Mouse (Mus musculus): ENCODE measurements around the gene Ccdc71.

Gene Ccdc71

DNA sequence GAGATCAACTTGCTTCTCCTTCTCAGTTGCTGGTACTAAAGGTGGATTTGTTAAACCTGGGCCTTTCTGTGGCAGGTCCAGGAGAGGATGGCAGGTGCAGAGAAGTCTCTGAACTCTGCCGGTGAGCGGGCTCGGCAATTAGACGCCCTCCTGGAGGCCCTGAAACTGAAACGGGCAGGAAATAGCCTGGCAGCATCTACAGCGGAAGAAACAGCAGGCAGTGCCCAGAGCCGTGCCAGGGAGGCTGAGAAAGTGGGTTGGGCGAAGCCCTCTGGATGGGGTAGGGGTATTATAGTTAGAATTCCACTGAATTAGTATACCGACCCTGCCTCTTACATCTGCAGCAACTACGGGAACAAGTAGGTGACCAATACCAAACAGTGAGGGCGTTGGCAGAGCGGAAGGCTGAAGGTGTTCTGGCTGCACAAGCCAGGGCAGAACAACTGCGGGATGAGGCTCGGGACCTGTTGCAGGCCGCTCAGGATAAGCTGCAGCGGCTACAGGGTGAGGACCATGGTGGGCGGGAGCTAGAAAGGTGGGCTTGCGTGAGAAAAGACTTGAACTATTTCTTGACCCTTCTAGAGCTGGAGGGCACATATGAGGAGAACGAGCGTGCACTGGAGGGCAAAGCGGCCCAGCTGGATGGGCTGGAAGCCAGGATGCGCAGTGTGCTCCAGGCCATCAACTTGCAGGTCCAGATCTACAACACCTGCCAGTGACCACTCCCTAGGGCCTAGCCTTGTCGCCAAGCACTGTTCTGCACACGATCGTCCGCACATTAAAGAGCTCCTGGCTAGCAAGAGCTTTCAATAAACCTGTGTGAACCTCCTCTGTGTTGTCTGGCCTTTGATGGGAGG is 29.6 kb downstream of the Ccdc71 start:
- in situ Hi-C loops (cut with MboI, MseI) = loop anchor here (5.0 kb wide), 1 partner anchor 43 kb away; no protein-coding TSS in a partner anchor

DNA sequence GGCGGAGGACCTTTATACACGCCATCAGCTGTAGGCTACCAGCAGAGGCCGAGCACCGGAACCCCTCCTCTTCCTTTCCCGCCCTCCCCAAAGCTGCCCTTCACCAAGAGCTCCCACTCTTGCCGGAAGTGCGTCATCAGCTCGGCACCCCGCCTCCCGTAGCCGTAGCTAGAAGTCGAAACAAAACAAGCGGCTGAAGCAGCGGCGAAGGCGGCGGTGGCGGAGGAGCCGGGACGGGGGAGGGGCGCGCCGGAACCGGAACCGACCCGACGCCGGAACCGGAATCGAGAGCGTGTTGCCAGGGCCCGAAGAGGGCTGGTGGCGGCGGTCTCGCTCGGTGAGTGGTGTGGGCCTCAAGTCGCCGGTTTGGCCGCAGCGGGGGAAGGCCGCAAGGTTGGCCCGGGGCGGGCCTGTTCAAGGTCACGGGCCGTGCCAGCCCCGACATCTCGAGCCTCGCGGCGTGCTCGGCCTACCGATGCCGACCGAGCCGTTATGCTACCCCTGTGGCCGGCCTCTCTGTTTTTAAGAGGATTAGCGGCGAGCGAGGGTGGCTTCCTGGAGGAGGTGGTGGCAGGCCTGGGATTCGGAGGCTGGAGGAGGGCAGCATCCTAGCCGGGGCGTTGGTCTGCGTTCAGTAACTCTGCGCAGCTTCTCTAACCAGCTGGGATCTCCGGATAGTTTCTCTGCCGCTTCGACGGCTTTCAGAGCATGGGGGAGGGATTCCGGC is 30.4 kb downstream of the Ccdc71 start, which contains the start of gene Usp19:
Gene Usp19, plus strand, starts transcription at position 44 of the 727 bp plus-strand sequence.
- in situ Hi-C loops (cut with MboI, MseI) = no loop called here

DNA sequence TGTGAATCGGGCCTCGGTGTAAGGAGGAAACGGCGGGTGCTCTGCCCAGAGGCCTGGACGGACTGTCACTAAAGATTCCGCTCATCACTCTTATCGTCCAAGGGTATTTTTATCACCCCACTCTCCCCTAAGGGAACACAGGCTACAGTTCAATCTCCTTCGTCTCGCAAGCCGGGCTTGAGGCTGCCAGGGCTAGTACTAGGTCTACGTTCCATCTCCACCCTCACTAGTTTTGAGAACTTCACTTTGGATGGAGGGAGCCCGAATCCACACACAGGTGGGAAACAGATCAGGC is 30.9 kb downstream of the Ccdc71 start:
- in situ Hi-C loops (cut with MboI, MseI) = no loop called here

DNA sequence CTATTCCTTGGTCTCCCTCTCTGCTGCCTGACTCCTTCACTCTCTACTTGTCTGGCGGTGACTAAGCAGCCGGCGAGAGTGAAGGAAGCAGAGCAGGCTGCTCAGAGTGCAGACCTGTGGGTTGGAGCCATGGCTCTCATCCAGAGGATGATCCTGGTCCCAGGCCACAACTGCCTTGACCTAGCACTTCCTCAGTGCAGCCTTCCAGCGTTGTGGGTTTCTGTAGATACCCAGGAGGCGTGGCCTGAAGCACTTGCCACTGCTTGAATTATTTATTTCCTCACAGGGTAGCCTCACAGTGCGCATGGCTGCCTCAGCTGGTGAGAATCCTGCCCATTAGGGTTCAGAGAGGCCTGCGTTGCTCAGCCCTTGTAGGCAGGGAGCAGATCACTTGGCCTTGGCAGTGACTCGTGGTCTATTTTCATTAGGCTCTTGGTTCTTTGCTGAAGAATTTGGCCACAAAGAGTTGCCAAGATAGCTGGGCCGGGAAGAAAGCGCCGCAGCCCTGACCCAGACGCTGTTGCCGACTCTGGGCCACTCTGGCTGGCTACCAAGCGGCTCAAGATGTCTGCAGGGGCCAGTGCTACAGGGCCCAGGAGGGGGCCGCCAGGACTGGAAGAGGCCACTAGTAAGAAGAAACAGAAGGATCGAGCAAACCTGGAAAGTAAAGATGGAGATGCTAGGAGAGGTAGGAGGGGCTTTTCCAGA is 31.9 kb downstream of the Ccdc71 start:
- in situ Hi-C loops (cut with MboI, MseI) = no loop called here

DNA sequence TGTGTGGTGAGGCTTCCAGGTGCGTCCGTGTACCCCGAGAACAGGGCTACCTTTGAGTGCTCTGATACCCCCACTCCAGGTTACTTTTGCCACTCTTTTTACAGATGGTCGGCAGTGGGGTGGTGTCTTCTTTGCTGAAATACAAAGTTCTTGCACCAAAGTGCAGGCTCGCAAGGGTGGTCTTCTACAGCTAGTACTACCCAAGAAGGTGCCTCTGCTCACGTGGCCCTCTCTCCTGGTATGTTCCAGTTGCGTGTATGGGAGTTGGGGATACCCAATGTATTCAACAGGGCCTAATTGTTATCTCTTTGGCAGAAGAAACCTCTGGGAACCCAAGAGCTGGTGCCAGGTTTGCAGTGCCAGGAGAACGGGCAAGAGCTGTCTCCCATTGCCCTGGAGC is 32.9 kb downstream of the Ccdc71 start:
- in situ Hi-C loops (cut with MboI, MseI) = no loop called here

DNA sequence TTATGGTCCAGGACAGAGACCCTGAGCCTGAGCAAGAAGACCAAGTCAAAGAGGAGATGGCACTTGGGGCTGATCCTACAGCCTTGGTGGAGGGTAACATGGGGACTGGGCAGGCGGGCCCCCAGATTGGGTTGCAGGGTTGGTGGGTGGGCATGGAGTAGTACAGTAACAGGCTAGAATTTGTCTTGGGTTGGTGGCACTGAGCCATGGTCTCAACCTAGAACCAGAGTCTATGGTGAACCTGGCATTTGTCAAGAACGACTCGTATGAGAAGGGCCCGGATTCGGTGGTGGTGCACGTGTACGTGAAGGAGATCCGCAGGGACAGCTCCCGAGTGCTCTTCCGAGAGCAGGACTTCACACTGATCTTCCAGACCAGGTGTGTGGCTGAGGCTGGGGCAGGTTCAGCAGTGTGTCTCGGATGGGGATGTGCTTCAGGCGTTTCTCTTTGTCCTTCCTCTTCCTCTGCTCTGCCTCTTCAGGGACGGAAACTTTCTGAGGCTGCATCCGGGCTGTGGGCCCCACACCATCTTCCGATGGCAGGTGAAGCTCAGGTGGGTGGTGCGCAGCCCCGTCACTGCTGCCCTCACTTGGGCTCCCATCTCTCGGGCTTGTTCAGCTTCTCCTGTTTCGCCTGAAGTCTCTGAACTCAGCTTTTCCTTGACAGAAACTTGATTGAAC is 34.0 kb downstream of the Ccdc71 start:
- in situ Hi-C loops (cut with MboI, MseI) = no loop called here

DNA sequence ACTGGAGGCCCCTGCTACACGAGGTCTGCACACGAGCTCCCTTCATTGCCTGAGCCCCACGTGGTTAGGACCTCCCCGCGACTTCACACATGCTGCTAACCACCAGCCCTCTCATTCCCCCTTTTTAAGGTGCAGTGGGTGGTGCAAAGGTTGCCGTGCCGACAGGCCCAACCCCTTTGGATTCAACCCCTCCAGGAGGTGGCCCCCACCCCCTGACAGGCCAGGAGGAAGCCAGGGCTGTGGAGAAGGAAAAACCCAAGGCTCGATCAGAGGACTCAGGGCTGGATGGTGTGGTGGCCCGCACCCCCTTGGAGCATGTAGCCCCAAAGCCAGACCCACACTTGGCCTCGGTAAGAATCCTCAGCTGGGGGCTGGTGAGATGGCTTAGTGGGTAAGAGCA is 34.6 kb downstream of the Ccdc71 start:
- in situ Hi-C loops (cut with MboI, MseI) = no loop called here

DNA sequence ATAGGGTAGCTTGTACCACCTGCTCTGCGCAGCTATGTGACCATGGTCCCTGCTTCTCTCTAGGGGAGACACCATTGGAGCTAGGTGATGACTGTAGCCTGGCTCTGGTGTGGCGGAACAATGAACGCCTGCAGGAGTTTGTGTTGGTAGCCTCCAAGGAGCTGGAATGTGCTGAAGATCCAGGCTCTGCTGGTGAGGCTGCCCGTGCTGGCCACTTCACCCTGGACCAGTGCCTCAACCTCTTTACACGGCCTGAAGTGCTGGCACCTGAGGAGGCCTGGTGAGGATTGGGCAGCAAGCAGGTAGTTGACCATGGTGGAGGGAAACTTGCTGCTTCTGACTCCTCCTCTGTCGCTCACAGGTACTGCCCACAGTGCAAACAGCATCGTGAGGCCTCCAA is 38.9 kb downstream of the Ccdc71 start:
- in situ Hi-C loops (cut with MboI, MseI) = no loop called here

DNA sequence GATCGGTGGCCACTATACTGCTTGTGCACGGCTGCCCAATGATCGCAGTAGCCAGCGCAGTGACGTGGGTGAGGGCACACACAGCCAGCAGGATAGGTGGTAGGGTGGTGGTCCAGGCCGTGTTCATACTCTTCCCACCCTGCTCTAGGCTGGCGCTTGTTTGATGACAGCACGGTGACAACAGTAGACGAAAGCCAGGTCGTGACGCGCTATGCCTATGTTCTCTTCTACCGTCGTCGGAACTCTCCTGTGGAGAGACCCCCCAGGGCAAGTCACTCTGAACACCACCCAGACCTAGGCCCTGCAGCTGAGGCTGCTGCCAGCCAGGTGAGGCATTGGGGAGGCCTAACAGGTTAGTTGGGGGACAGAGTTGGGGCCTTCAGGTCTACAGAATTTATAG is 39.6 kb downstream of the Ccdc71 start:
- in situ Hi-C loops (cut with MboI, MseI) = no loop called here

DNA sequence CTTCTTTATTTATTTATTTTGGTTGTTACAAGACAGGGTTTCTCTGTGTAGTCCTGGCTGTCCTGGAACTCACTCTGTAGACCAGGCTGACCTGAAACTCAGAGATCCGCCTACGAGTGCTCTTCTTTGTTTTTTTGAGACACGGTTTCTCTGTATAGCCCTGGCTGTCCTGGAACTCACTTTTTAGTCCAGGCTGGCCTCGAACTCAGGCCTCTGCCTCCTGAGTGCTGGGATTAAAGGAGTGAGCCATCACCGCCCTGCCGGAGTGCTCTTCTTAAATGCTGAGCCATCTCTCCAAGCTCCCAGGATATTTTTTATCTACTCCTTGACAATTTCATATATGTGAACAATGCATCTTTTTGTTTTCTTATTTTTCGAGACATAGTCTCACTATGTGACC is 46.6 kb downstream of the Ccdc71 start:
- in situ Hi-C loops (cut with MboI, MseI) = no loop called here

DNA sequence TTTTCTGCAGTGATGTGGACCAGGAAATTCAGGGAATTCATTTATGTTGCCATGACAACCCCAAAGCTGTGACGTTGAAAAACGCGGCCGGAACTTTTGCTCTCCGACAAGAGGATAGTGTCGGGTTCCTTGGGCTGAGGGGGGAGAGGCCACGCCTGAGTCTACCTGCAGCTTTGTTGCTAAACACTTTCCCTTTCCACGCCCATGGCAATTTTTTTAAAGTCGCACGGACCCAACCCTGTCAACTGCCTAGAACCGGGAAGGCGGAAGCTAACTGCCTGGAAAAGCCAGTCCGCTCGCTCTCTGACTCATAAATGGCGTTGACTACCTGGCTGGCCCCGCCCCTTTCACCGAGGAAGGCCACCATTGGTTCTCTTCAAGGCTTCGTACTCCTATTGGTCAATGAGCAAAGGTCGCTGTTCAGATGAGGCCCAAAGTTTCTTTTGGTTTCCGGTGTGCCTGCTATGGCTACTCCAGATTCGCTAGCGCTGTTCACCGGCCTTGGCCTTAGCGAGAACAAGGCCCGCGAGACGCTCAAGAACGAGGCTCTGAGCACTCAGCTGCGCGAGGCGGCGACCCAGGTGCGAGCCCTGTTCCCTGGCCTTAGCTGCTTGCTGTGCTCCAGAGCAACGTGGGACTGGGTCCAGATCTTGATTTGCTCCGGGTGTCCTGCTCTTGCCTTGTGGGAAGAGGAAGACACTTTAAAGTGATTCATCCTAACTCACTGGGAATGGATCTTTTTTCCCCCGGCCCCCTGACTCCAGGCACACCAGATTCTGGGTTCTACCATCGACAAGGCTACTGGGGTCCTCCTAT is 47.5 kb downstream of the Ccdc71 start, which contains the start of gene Qars:
Gene Qars, plus strand, starts transcription at position 88 of the 816 bp plus-strand sequence.
- in situ Hi-C loops (cut with MboI, MseI) = no loop called here

DNA sequence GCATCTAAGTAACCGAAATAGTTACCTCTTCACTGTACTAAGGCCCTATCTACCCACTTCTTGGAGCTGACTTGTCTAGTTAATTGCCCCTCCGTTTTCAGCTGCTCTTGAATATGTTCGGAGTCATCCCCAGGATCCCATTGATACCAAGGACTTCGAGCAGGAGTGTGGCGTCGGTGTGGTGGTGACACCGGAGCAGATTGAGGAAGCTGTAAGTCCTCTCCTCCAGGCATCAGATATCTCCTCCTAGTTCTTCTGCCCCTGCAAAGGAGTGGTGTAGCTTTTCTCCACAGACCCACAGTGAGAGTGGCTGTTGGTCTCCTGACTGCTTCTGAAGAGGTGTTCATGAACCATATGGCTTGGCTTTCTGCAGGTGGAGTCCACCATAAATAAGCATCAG is 48.4 kb downstream of the Ccdc71 start:
- in situ Hi-C loops (cut with MboI, MseI) = no loop called here
